Mouse (Mus musculus) left cerebral cortex, adult 9 months (tissue): ENCODE data around the gene Krtap13.
"Not testable (repeated sequence)": the region's sequence is repeated elsewhere in the genome, so short reads cannot be mapped to it uniquely, and the experiment has no call there.

ENCODE experiments used
- DNase-seq, 2 experiments: peaks; one replicate each; pipeline ENCODE4 v3.0.0; 2022; ENCODE audit warnings: low spot score in 2 of 2

The Krtap13 gene

DNA sequence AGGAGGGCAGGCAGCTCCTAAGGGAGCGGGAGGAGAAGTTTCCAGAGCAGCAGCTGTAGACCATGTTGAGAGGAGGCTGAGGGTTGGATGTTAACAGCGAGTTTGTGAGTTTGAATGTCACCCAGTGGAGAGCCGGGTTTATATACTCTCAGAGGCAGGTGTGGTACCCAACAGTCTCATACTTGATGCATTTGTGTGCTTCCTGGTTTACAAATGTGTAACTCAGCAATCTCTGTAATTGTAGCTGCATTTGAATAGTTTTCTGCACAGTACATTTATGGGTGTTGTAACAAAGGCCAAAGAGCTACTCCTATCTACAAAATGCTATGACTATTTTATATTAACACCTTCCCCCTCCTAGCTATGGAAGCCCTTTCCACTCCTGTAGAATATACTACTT lies at the start of gene Krtap13:
TSS of gene Krtap13 (minus strand) at position 101 of the 400 bp plus-strand sequence.
- not testable (repeated sequence) for DNase-seq

DNA sequence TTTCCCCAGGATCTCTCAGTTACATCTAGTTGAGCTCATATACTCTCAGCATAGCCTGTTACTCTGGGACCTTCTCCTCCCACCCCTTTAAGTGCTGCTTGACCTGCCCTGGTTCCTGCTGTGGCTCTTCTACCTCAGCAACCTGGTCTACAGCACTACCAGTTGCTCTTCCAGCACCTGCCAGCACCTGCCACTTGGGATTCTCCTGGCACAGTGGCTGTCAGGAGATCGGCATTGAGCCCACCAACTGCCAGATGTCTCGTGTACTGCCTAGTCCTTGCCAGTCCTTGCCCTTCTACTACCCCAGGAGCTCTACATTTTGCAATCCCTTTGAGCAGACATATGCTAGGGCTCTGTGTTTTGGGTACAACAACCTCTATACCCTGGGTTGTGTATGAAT lies 35.4 kb upstream of the Krtap13 start:
- no peak for DNase-seq

DNA sequence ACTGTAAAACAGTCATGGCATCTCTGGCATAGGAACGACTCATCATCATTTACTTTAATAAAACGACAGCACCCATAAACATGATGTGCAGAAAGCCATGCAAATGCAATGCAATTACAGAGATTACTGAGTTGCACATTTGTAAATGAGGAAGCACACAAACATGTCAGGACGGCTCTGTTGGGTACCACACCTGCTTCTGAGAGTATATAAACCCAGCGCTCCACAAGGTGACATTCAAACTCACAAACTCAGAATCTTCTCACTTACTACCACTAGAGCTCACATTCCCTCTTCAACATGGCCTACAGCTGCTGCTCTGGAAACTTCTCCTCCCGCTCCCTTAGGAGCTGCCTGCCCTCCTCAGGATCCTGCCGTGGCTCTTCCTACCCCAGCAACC lies 26.2 kb upstream of the Krtap13 start, which contains the start of gene Gm5965:
TSS of gene Gm5965 (plus strand) at position 301 of the 400 bp plus-strand sequence.
- no peak for DNase-seq

DNA sequence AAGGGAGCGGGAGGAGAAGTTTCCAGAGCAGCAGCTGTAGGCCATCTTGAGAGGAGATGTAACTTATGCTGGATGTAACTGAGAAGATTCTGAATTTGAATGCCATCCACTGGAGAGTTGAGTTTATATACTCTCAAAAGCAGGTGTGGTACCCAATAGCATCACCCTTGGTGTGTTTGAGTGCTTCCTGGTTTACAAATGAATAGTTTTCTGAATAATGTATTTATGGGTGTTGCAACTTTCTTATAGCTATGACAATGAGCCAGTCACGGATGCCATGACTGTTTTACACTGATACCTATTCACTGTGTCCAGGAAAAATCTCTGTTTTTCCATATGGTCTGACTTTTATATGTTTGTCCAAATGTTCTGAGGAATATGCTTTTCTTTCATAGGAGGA lies 22.7 kb upstream of the Krtap13 start, which contains the start of gene 2310057N15Rik:
TSS of gene 2310057N15Rik (minus strand) at position 101 of the 400 bp plus-strand sequence.
- no peak for DNase-seq

DNA sequence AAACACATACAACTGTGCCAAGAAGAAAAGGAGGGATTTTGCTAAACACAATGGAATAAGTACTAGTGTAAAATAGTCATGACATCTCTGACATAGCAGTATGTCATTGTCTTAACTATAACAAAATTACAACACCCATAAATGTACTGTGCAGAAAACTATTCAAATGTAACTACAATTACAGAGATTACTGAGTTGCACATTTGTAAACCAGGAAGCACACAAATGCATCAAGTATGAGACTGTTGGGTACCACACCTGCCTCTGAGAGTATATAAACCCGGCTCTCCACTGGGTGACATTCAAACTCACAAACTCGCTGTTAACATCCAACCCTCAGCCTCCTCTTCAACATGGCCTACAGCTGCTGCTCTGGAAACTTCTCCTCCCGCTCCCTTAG lies 7.1 kb upstream of the Krtap13 start, which contains the start of gene 2310034C09Rik:
TSS of gene 2310034C09Rik (plus strand) at position 301 of the 400 bp plus-strand sequence.
- DNase-seq, result not testable (repeated sequence)

DNA sequence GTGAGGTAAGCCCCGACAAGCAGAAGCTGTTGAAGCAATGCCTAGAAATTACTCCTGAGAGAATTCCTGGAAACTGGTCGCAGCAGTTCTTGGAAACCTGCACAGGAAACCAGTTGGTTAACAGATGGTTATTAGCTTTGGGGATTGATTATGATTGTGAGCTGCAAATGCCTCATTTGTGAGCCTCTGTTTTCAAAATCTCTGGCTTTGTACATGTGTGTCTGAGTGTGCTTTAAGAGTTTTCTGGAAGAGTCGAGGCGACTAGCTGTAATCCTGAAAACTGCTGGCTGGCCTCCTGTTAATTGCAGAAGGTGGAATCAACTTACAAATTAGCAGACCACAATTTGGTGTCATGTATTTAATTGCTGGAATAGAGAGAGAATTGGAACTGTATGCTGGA lies 3.5 kb downstream of the Krtap13 start:
- no peak for DNase-seq

DNA sequence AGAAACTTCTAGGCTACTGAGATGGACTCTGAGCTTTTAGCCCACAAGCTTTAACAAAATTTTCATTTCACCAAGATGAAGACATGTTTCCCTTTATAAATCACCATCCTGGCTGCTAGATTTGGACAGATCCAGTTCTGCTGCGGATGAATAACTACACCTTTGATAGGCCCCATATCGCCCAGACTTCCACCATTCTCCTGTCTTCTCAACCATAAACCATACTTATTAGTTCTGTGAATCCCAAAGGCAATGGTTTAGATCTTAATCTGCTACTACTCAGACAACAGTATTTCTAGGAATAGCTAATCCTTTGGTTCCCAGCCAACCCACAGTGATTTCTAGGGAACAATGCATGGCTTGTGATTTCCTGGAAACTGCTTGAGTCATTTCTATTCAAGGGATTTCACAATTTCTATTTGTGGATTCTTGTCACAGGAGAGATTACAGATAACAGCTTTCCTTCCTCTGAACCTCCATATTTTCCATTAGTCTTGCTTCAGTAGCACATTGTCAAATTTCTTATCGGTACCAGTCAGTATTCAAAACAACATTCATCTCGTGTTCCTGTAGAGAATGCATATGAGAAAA lies 6.6 kb downstream of the Krtap13 start:
- DNase-seq, result no peak

DNA sequence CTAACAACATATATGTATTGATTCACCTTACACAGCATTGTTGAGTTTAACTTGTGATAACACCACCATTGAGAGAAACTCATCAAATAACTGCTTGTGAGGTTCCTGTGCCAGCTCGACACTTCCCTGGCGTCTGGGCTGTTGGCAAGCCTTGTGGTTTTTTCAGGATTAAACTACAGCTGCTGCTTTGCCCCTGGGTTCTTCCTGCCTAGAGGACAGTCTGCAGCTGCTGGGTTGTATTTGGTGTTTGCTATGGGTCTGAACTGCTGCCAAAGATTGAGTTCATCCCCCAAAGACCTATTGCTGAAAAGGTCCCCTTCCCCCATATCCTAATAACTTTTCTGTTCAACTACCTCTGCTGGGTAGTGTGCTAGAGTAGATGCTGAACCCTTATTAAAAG lies 16.0 kb downstream of the Krtap13 start:
- no peak for DNase-seq

DNA sequence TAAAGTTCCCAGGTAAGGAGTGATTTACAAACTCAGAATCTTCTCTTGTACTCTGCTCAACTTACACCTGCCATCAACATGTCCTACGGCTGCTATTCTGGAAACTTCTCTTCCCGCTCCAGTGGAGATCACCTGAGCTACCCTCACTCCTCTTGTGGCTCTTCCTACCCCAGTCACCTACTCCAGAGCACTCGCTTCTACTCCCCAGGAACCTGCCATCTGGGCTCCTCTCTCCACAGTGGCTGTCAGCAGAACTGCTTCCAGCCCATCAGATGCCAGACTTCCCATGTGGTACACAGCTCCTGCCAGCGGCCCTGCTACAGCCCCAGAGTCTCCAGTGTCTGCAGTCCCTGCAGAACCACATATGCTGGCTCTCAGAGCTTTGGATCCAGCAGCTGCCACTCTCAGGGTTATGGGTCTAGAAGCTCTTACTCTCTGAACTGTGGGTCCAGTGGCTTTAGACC lies 22.6 kb downstream of the Krtap13 start, which contains the start of gene Krtap13-1:
TSS of gene Krtap13-1 (plus strand) at position 51 of the 464 bp plus-strand sequence.
- no peak for DNase-seq

DNA sequence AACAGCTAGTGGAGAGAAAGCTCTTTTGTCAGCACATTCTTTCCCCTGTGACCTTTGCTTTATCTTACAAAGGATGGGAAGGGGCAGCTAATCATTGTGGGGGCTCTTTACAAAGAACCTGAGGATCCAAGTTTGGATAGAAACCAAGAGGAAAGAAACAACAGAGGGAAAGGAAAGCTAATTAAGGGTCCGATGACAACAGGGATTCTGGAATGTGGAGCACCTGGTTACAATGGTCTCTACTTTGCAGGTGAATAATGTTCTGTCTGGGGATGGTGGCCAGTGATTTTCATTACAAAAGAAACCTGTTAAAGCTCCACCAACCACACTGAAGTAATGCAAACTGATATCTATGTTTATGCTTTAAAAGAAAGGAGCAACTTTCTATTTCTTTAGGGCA lies 31.4 kb downstream of the Krtap13 start:
- DNase-seq, result no peak

DNA sequence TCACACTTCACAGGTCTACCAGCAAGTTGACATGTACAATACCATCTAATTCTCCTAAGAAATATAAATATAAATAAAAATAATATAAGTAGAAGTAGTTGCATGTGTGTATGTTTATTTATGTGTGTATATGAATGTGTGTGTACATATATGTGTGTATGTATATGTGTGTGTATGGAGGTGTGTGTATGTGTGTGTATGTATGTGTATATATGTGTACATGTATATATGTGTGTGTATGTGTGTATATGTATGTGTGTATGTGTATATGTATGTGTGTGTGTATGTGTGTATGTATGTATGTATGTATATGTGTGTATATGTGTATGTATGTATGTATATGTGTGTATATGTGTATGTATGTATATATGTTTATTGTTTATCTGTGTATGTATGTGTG lies 34.9 kb downstream of the Krtap13 start:
- DNase-seq, result no peak

DNA sequence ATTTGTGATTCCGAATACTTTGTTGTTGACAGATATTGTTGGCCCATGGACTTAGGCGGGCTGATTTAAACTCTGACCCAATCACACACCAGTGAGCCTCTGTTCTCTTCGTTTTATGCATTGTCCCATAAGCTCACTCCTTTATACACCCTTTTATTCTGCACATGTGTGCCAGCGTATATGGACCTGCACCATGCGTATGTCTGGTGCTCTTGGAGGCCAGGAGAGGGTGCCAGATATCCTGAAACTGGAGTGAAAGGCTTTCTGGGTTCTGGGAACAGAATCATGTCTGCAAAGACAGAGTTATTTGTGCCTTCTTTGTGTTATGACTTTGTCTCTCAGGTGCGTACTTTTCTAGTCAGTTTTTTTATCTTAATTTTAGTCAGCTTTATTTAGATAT lies 40.2 kb downstream of the Krtap13 start:
- no peak for DNase-seq

DNA sequence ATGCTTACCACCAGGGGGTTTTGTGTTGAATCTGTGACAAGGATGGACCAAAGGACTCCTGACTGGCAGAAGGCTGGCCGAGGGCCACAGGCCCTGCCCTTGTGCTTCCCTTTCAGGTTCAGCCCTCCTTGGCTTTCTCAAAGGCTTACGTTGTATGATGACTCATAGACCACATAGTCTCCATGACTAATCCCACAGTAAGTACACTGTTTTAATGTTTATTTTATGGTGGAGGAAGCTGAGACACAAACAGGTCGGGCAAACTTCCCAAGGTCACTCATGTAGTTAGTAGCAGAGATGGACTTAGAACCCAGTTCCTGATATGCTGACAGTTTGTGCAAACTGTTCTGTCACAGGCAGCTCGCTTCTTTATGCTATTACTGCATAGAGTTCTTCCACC lies 40.7 kb downstream of the Krtap13 start:
- no peak for DNase-seq

DNA sequence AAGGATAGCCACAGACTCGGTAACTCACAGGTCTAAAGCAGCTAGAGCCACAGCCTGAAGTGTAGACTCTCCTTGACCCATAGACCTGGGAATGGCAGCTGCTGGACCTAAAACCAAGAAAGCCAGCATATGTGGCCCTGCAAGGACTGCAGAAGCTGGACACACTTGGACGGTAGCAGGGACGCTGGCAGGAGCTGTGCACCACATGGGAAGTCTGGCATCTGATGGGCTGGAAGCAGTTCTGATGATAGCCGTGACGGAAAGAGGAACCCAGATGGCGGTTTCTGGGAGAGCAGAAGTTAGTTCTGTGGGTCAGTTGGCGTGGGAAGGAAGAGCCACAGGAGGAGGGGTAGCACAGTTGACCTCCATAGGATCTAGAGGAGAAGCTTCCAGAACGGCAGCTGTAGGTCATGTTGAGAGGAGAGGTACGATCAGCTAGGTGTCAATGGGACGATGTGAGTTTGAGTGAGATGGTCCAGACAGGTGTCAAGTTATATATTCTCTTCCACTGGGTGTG lies 43.9 kb downstream of the Krtap13 start, which contains the start of gene 2310061N02Rik:
TSS of gene 2310061N02Rik (minus strand) at position 467 of the 517 bp plus-strand sequence.
- DNase-seq, result no peak

DNA sequence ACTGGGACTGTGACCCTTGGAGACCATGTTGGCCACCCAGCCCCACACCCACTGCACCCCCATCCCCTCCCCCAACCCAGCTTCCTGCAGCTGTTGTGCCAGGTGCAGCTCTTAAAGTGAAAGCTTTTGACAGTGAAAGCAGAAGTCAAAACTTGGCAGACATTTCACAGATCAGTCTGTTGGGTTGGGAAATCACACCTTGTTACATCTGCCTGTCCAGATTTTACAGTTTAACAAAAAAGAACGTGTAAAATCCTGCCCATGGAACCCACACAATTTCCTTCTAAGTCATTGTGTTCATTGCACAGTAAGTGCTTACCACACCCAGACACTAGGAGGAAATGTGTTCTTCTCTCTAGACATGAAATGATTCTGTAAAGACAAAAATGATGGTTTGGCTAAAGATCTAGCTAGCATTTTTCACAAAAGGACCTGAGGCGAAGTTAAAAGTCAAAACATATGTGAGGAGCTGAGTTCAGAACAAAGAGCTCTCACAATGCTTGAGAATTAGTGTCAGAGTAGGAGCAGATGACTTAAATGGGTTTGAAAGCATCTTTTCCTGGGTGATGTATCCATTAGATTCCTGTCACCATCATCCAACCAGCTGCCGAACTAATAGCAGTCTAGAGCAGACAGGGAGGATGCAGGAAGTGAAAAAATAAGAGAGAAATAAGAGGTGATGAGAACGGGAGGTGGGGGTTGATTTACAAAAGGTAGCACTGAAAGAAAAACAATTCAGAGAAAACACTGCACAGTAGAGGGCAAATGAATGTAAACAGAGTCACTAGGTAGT lies 50.2 kb downstream of the Krtap13 start:
- DNase-seq, result no peak
